Mouse (Mus musculus): ENCODE data around the gene Mpdu1.
"Not testable (repeated sequence)": the region's sequence is repeated elsewhere in the genome, so short reads cannot be mapped to it uniquely, and the experiment has no call there.

Mpdu1 gene

GRCm38 (mm10) chr11:69665457-69665960 lies 3.1 kb upstream of the Mpdu1 start:
- no peak for DNase-seq (ENCODE audit: low spot score)

DNA sequence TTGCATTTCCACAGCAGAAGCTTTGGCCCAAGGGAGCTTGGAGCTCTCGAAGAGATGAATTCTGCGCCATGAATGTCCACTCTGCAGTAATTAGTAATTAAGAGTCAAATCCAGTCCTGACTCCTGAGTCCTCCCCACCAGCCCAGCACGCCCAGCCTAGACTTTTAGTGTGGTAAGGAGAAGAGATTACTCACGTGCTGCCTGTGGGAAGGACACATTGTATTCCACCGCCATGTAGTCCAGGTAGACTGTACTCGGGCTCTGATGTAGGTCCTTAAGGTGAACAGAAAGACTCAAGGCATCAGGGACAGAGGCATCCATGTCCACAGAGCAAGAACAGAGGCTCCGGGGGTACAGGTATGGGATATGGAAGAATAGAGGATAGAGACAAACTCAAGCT lies 2.4 kb upstream of the Mpdu1 start:
- no peak for DNase-seq (ENCODE audit: low spot score)

- DNase-seq (ENCODE audit: low spot score) = peak; percentile 90
Measured at GRCm38 (mm10) chr11:69663795-69664194, 1.4 kb upstream of the Mpdu1 start.

DNA sequence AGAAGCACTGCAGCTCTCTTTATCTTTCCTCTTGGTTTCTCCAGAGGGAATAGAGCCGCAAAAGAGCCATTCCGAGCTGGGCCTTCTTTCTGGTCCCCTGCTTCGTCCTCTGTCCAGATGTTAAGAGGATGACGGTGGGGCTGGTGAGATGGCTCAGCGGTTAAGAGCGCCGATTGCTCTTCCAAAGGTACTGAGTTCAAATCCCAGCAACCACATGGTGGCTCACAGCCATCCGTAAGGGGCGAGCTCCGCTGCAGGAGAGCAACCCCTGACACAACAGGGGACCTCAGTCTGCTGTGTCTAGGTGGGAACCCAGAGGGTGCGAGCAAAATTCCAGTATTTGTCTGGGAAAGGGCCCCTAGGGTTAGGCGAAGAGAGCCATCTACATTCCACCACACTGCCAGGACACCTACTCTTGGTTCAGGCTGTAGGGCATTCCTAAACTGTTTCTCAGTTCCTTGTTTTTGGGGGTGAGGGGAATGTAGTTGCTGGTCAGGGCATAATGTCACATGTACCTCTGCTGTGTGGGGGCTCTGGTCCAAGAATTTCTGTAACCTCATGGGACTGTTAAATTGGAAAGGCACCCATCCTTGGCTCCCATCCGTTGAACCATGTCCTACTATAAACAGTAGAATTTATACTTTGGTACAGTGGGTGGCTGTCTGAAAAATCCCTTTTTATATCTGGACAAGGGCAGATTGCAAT lies 677 bp upstream of the Mpdu1 start:
- DNase-seq (ENCODE audit: low spot score) = peak; percentile 56

- peak; percentile 96 for DNase-seq (ENCODE audit: low spot score)
Measured at GRCm38 (mm10) chr11:69661221-69661881, 1.1 kb downstream of the Mpdu1 start.

DNA sequence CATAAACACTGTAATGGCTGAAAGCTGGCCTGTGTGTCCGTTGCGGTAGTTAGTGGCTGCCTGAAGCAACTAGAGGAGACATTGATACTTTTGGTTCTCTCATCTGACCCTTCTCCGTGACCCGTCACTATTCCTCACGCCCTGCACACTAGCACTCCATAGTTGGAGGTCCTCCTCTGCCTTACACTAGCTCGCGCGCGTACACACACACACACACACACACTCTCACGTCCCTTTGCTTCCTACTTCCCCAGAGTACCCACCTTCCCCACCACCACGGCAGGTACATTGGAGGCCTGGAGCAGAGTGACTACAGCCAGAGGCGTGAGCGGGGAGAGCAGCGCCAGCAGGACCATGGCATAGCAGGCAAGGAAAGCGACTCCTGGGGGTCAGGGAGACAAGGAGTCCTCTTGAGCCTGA lies 5.0 kb downstream of the Mpdu1 start:
- no peak for DNase-seq (ENCODE audit: low spot score)

DNA sequence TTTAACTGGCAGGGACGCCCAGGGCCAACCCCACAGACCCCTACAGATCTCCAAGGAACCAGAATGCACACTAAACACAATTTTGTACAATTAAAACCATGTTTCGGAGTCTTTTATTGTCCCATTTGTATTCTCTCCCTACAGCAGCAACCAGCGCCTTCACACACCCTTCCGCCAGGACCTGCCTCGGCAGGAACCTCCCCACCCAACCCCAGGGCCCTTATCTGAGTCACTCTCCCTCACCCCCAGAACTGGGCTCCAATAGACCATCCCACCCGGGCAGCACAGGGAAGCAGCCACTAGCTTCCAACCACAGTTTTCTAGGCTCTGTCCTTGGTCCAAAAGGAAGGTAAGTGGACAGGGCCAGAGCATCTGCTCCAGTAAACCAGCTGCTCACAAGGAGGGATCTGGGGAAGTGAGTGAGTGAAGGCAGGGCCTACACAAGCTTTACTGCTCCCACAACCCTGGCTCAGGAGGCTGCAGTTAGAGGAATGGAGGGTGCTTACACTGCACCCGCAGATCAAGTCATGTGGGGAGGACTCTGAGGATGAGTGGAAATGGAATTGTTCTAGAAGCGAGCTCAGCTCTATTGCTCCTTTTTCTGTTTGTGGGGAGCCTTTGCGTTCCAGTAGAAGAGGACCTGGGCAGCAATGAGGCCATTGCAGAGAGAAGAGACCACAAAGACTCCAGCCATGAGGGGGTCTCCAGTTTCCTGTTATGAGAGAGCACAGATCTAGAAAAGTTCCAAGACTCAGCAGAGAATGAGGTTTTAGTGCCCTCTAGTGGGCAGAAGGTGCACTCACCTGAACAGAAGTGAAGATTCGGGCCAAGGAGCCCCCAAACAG lies 5.6 kb downstream of the Mpdu1 start:
- DNase-seq (ENCODE audit: low spot score) = peak; percentile 55

- DNase-seq (ENCODE audit: low spot score) = no peak
Measured at GRCm38 (mm10) chr11:69656065-69656455, 6.4 kb downstream of the Mpdu1 start.

GRCm38 (mm10) chr11:69655264-69656064 lies 7.0 kb downstream of the Mpdu1 start, which contains the start of gene Sox15:
Sox15 (plus strand) TSS chr11:69655314.
- no peak for DNase-seq (ENCODE audit: low spot score)

DNA sequence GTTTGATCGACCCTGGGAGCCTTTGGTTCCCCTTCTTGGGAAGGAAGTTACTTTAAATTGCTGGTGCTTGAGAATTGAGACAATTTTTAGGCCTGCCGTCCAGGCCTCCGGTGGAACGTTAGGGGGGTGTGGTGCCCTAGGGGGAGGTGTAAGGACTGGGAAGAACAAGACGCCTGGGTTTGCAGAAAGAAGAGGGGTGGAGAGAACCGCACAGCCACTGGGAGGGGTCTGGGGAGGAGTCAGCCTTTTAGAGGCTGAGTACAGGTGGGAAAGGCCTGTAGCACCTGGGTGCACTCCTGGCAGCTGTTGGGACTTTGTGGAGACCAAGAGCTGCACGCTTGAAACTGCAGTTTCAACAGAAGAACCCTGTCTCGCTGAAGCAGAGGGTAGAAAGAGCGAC lies 7.7 kb downstream of the Mpdu1 start:
- DNase-seq (ENCODE audit: low spot score) = no peak

GRCm38 (mm10) chr11:69653399-69653798 lies 9.0 kb downstream of the Mpdu1 start:
- DNase-seq (ENCODE audit: low spot score) = no peak

DNA sequence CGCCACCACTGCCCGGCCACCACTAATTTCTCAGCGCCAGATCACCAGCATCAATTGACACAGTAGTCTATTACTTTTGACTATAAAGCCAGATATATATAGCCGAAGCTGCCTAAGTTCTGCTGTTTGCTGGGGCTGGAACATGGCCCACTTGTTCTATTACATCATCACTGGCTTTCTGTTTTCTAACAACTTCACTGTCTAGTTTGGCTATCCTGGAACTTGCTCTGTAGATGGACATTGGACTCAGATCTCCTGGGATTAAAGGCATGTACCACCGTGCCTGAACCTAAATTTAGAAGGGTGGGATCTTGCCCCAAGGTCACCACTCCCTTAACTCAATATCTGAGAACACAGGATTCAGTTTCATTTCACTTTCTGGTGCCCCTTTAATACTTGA lies 16.6 kb downstream of the Mpdu1 start:
- DNase-seq (ENCODE audit: low spot score) = no peak

DNA sequence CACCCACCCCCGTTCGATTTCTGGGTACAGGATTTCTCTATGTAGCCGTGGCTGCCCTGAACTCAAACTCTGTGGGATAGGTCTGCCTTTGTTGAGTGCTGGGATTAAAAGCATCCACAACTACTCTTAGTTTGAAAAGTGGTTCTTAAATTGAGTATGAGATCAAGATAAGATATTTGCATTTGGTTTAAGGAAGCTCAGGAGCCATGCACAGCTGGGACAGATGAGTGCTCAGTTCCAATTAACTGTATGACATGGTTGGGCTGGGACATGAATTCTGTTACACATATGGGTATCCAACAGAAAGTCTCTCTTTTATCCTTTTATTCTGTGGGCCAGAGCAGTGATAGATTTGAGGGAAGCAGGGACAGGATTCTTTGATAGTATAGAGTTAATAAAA lies 27.0 kb downstream of the Mpdu1 start:
- no peak for DNase-seq (ENCODE audit: low spot score)

DNA sequence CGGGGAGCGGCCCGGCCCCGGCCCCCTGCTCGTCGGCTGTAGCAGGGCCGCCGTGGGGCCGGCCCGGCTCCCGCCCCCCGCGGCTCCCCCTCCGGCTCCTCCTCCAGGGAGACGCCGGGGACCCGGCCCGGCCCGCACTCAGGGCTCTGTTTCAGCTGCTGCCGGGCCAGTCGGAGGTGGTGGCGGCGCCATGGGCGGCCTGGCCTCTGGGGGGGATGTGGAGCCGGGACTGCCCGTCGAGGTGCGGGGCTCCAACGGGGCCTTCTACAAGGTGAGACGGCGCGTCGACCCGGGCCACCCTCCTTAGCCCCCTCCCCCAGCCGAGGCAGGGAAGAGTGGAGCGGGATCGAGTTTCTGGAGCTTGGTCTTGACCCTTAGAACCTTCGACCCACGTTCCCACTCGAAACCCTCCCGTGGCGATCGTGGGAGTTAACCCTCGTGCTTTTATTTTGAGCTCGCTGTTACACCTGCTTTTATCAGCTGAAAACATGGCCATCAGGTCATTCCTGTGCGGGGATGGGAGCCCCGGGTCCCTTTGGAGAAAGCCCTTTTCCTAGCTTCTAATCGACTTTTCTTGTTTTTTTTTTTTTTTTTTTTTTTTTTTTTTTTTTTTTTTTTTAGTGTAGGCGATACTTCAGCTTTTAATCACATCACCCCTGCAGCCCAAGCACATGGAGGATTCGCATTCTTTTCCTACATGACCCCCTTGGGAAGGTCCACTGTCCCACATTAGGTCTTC lies 29.1 kb downstream of the Mpdu1 start:
- DNase-seq (ENCODE audit: low spot score) = peak; percentile 42

- peak; percentile 100 for DNase-seq (ENCODE audit: low spot score)
Measured at GRCm38 (mm10) chr11:69632284-69633089, 30.0 kb downstream of the Mpdu1 start, which contains the start of gene Fxr2. Fxr2 (plus strand) TSS chr11:69632990.

DNA sequence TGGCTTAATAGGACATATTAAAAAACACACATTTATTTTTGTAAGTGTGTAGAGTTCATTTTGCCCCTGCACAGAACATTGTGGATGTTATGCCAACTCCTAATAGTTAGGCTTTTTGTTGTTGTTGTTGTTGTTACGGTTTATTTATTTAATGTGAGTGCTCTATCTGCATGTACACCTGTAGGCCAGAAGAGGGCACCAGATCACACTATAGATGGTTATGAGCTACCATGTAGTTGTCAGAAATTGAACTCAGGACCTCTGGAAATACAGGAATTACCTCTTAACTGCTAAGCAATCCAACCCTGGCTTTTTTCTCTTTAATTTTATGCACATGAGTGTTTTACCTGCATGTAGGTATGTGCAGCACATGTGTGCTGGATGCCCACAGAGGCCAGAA lies 32.6 kb downstream of the Mpdu1 start:
- peak; percentile 64 for DNase-seq (ENCODE audit: low spot score)

DNA sequence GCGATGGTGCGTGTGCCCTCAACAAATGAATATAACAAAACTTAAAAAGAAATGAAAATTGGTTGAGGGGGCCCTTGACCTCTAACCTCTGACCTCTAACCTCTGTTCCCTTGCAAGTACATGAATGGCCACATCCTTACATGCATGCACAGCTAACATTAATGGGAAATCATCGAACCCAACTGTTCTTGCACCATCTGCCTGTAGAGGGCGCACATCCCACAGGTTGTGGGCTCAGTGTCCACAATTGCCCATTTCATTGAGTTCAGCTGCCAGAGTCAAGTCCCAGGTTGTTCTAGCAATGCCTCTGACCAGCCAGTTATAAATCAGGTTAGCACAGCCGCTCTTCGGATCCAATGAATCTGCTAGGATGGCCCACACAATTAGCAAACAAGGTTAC lies 34.2 kb downstream of the Mpdu1 start:
- DNase-seq (ENCODE audit: low spot score) = peak; percentile 86

- DNase-seq (ENCODE audit: low spot score) = not testable (repeated sequence)
Measured at GRCm38 (mm10) chr11:69624339-69624738, 38.1 kb downstream of the Mpdu1 start.

- no peak for DNase-seq (ENCODE audit: low spot score)
Measured at GRCm38 (mm10) chr11:69623006-69623405, 39.4 kb downstream of the Mpdu1 start.

- no peak for DNase-seq (ENCODE audit: low spot score)
Measured at GRCm38 (mm10) chr11:69622406-69622805, 40.0 kb downstream of the Mpdu1 start.
